Mouse (Mus musculus): Measurements from ENCODE around the gene Pla2g2c. TPM values are rescaled to one million over a fixed set of nuclear protein-coding genes. Genes with fewer than 3 reads are reported as not detected.

Pla2g2c gene
- polyA plus RNA-seq, 1 experiment from 2014 or later: 0.60 TPM

GRCm38 (mm10) chr4:138697166-138697860, 27.3 kb upstream of the Pla2g2c start:
- H3K4me1 ChIP-seq: peaks cover 24% of the 10 kb centered on the region
- ATAC-seq (ENCODE audit: low FRiP score): no peak
- H3K4me3 ChIP-seq (replicated peaks): no peak overlapping the region
- no peaks in the 10 kb centered on the region for H3K36me3 ChIP-seq
- H3K9me3 ChIP-seq (replicated peaks): no peaks in the 10 kb centered on the region
- no peak overlapping the region for H3K4me2 ChIP-seq
- no peak overlapping the region for H3K27ac ChIP-seq (replicated peaks)
- H3K27me3 ChIP-seq (replicated peaks): no peaks in the 10 kb centered on the region
- no peak overlapping the region for H3K9ac ChIP-seq (replicated peaks)
- 25% methylated on average over 9 of the region's 10 CpGs for WGBS

- H3K9ac ChIP-seq (replicated peaks): no peak overlapping the region
- H3K9me3 ChIP-seq (replicated peaks): no peaks in the 10 kb centered on the region
- H3K27me3 ChIP-seq (replicated peaks): no peaks in the 10 kb centered on the region
- H3K27ac ChIP-seq (replicated peaks): no peak overlapping the region
- no peaks in the 10 kb centered on the region for H3K36me3 ChIP-seq
- H3K4me1 ChIP-seq: peaks cover 16% of the 10 kb centered on the region
- WGBS: 61% methylated on average over 2 of the region's 2 CpGs
- ATAC-seq (ENCODE audit: low FRiP score): no peak
- no peak overlapping the region for H3K4me3 ChIP-seq (replicated peaks)
- no peak overlapping the region for H3K4me2 ChIP-seq
Observed at GRCm38 (mm10) chr4:138698296-138698695, 26.3 kb upstream of the Pla2g2c start.

GRCm38 (mm10) chr4:138700184-138700982, 24.2 kb upstream of the Pla2g2c start:
- Histone ChIP-seq H3K36me3 (no peaks in the 10 kb centered on the region), H3K9ac (replicated peaks) (no peak overlapping the region), H3K4me1 (peaks cover 12% of the 10 kb centered on the region), H3K4me2 (no peak overlapping the region), H3K27ac (replicated peaks) (no peak overlapping the region), H3K4me3 (replicated peaks) (no peak overlapping the region), H3K27me3 (replicated peaks) (no peaks in the 10 kb centered on the region), H3K9me3 (replicated peaks) (no peaks in the 10 kb centered on the region)
- peak; percentile 69; the same call in 1 of the 2 replicates for ATAC-seq (ENCODE audit: low FRiP score)
- 27% methylated on average over 15 of the region's 15 CpGs for WGBS

GRCm38 (mm10) chr4:138701111-138701510, 23.5 kb upstream of the Pla2g2c start:
- Histone ChIP-seq H3K36me3 (no peaks in the 10 kb centered on the region), H3K4me1 (peaks cover 12% of the 10 kb centered on the region), H3K27me3 (replicated peaks) (no peaks in the 10 kb centered on the region), H3K4me3 (replicated peaks) (no peak overlapping the region), H3K27ac (replicated peaks) (no peak overlapping the region), H3K9me3 (replicated peaks) (no peaks in the 10 kb centered on the region), H3K9ac (replicated peaks) (no peak overlapping the region), H3K4me2 (no peak overlapping the region)
- 75% methylated on average over 8 of the region's 8 CpGs for WGBS
- ATAC-seq (ENCODE audit: low FRiP score): no peak

GRCm38 (mm10) chr4:138702031-138702430, 22.6 kb upstream of the Pla2g2c start:
- Histone ChIP-seq H3K36me3 (no peaks in the 10 kb centered on the region), H3K4me3 (replicated peaks) (no peak overlapping the region), H3K27me3 (replicated peaks) (no peaks in the 10 kb centered on the region), H3K4me2 (no peak overlapping the region), H3K27ac (replicated peaks) (no peak overlapping the region), H3K9ac (replicated peaks) (no peak overlapping the region), H3K4me1 (peaks cover 10% of the 10 kb centered on the region), H3K9me3 (replicated peaks) (no peaks in the 10 kb centered on the region)
- ATAC-seq (ENCODE audit: low FRiP score): no peak
- WGBS: 86% methylated on average over 2 of the region's 2 CpGs

GRCm38 (mm10) chr4:138702528-138702927, 22.1 kb upstream of the Pla2g2c start:
- no peak overlapping the region for H3K4me2 ChIP-seq
- H3K4me1 ChIP-seq: peaks cover 7% of the 10 kb centered on the region
- no peak overlapping the region for H3K27ac ChIP-seq (replicated peaks)
- H3K9me3 ChIP-seq (replicated peaks): no peaks in the 10 kb centered on the region
- H3K27me3 ChIP-seq (replicated peaks): no peaks in the 10 kb centered on the region
- no peak overlapping the region for H3K9ac ChIP-seq (replicated peaks)
- no peak overlapping the region for H3K4me3 ChIP-seq (replicated peaks)
- no peak for ATAC-seq (ENCODE audit: low FRiP score)
- 86% methylated on average over 8 of the region's 8 CpGs for WGBS
- no peaks in the 10 kb centered on the region for H3K36me3 ChIP-seq

- Histone ChIP-seq H3K4me2 (no peak overlapping the region), H3K27ac (replicated peaks) (no peak overlapping the region), H3K27me3 (replicated peaks) (no peaks in the 10 kb centered on the region), H3K36me3 (no peaks in the 10 kb centered on the region), H3K4me1 (peaks cover 7% of the 10 kb centered on the region), H3K9me3 (replicated peaks) (no peaks in the 10 kb centered on the region), H3K4me3 (replicated peaks) (no peak overlapping the region), H3K9ac (replicated peaks) (no peak overlapping the region)
- WGBS: 54% methylated on average over 7 of the region's 7 CpGs
- ATAC-seq (ENCODE audit: low FRiP score): no peak
Observed at GRCm38 (mm10) chr4:138703591-138703990, 21.0 kb upstream of the Pla2g2c start.

GRCm38 (mm10) chr4:138704169-138704568, 20.4 kb upstream of the Pla2g2c start:
- ATAC-seq (ENCODE audit: low FRiP score): no peak
- Histone ChIP-seq H3K4me1 (peaks cover 7% of the 10 kb centered on the region), H3K4me3 (replicated peaks) (no peak overlapping the region), H3K4me2 (no peak overlapping the region), H3K9me3 (replicated peaks) (no peaks in the 10 kb centered on the region), H3K27me3 (replicated peaks) (no peaks in the 10 kb centered on the region), H3K36me3 (no peaks in the 10 kb centered on the region), H3K27ac (replicated peaks) (no peak overlapping the region), H3K9ac (replicated peaks) (no peak overlapping the region)
- WGBS: 88% methylated on average over 4 of the region's 4 CpGs

GRCm38 (mm10) chr4:138706620-138707019, 18.0 kb upstream of the Pla2g2c start:
- Histone ChIP-seq H3K27ac (replicated peaks) (no peak overlapping the region), H3K9ac (replicated peaks) (no peak overlapping the region), H3K27me3 (replicated peaks) (no peaks in the 10 kb centered on the region), H3K4me1 (peaks cover 14% of the 10 kb centered on the region; the same call in 1 of the 2 replicates), H3K36me3 (no peaks in the 10 kb centered on the region), H3K9me3 (replicated peaks) (no peaks in the 10 kb centered on the region), H3K4me3 (replicated peaks) (no peak overlapping the region), H3K4me2 (no peak overlapping the region)
- 93% methylated on average over 8 of the region's 8 CpGs for WGBS
- no peak for ATAC-seq (ENCODE audit: low FRiP score)

GRCm38 (mm10) chr4:138708636-138709035, 16.0 kb upstream of the Pla2g2c start:
- no peak overlapping the region for H3K4me3 ChIP-seq (replicated peaks)
- H3K4me1 ChIP-seq: peaks cover 14% of the 10 kb centered on the region; the same call in 1 of the 2 replicates
- no peaks in the 10 kb centered on the region for H3K9me3 ChIP-seq (replicated peaks)
- H3K36me3 ChIP-seq: no peaks in the 10 kb centered on the region
- H3K27me3 ChIP-seq (replicated peaks): no peaks in the 10 kb centered on the region
- no peak overlapping the region for H3K4me2 ChIP-seq
- ATAC-seq (ENCODE audit: low FRiP score): no peak
- H3K27ac ChIP-seq (replicated peaks): no peak overlapping the region
- WGBS: 13% methylated on average over 7 of the region's 7 CpGs
- no peak overlapping the region for H3K9ac ChIP-seq (replicated peaks)

- Histone ChIP-seq H3K4me2 (no peak overlapping the region), H3K27me3 (replicated peaks) (no peaks in the 10 kb centered on the region), H3K36me3 (no peaks in the 10 kb centered on the region), H3K27ac (replicated peaks) (no peak overlapping the region), H3K9ac (replicated peaks) (no peak overlapping the region), H3K4me1 (peaks cover 14% of the 10 kb centered on the region; the same call in 1 of the 2 replicates), H3K9me3 (replicated peaks) (no peaks in the 10 kb centered on the region), H3K4me3 (replicated peaks) (no peak overlapping the region)
- 82% methylated on average over 11 of the region's 11 CpGs for WGBS
- no peak for ATAC-seq (ENCODE audit: low FRiP score)
Observed at GRCm38 (mm10) chr4:138709246-138709645, 15.3 kb upstream of the Pla2g2c start.

GRCm38 (mm10) chr4:138709944-138710343, 14.6 kb upstream of the Pla2g2c start:
- WGBS: 50% methylated on average over 7 of the region's 7 CpGs
- ATAC-seq (ENCODE audit: low FRiP score): peak; percentile 31; the same call in 1 of the 2 replicates
- Histone ChIP-seq H3K4me3 (replicated peaks) (no peak overlapping the region), H3K27me3 (replicated peaks) (no peaks in the 10 kb centered on the region), H3K9me3 (replicated peaks) (no peaks in the 10 kb centered on the region), H3K4me1 (peaks cover 14% of the 10 kb centered on the region; the same call in 1 of the 2 replicates), H3K36me3 (no peaks in the 10 kb centered on the region), H3K27ac (replicated peaks) (peak overlapping the region; percentile 75), H3K9ac (replicated peaks) (no peak overlapping the region), H3K4me2 (no peak overlapping the region)
